Mouse (Mus musculus): ENCODE data around the gene Aloxe3. TPM values are rescaled to one million over a fixed set of nuclear protein-coding genes. Genes with fewer than 3 reads are reported as not detected.

The Aloxe3 gene
- polyA plus RNA-seq, 1 experiment, result not detected

DNA sequence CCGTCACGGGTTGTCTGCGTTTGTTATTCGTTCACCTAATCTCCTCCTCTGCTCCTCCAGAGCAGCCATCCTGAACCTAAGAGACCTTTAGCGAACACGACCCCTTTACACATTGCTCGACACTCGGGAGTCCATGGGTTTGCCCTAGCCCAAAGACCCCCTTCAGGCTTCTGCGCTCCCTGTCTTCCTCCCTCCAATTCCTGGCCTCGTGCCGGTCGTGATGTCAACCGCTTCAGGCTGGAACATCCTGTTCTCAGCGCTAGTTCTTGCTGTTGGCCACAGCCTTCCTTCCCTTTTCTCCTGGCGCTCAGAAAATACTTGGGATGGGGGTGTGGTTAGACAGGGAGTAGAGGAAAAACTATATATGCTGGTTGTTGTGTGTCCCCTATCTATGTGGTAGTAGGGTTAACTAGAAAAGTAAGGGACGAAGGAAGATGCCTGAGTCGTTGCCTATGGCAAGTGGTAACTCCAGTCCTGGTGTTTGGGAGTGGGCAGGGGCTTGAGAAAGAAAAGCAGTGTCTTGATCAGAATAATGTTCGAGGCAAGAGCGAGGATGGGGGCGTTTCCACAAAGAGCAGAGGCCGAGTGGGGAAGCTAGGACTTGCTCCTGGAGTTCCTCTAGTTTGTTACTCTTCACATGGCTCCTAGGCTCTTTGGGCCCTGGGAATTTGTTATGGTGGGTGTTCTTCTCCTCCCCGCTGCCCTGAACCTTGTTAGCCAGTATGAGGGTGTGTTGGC, 26.4 kb upstream of the Aloxe3 start:
- H3K4me3 ChIP-seq (ENCODE audit: insufficient read depth, low read depth, low read length), result peak overlapping the region; percentile 65
- peak overlapping the region; percentile 100 for H3K27ac ChIP-seq (replicated peaks; ENCODE audit: low read depth, low read length)
- peaks cover 6% of the 10 kb centered on the region for H3K4me1 ChIP-seq (ENCODE audit: control insufficient read depth, insufficient read depth, insufficient read length, low read length)

DNA sequence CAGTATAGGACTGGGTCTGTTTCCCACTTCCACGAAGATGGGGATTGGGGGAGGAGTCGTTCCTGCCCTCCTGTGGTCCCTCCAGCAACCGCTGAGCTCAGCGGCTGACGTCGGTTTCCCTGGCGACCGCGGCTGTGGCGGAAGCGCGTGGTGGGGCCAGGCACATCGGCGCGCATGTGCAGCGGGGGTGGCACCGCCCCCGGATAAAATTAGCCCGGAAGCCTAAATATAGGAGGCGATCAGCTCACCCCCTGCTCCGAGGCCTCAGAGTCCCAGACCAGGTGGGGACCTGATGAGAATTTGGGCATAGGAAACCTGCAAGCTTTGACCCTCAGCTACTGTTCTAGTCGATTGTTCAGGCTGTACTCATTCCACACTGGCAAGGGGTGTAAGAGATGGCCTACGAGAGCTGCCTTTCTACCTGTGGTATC, 25.8 kb upstream of the Aloxe3 start:
- Histone ChIP-seq H3K27ac (replicated peaks; ENCODE audit: low read depth, low read length) (peak overlapping the region; percentile 100), H3K4me3 (ENCODE audit: insufficient read depth, low read depth, low read length) (peak overlapping the region; percentile 65), H3K4me1 (ENCODE audit: control insufficient read depth, insufficient read depth, insufficient read length, low read length) (peaks cover 6% of the 10 kb centered on the region)

DNA sequence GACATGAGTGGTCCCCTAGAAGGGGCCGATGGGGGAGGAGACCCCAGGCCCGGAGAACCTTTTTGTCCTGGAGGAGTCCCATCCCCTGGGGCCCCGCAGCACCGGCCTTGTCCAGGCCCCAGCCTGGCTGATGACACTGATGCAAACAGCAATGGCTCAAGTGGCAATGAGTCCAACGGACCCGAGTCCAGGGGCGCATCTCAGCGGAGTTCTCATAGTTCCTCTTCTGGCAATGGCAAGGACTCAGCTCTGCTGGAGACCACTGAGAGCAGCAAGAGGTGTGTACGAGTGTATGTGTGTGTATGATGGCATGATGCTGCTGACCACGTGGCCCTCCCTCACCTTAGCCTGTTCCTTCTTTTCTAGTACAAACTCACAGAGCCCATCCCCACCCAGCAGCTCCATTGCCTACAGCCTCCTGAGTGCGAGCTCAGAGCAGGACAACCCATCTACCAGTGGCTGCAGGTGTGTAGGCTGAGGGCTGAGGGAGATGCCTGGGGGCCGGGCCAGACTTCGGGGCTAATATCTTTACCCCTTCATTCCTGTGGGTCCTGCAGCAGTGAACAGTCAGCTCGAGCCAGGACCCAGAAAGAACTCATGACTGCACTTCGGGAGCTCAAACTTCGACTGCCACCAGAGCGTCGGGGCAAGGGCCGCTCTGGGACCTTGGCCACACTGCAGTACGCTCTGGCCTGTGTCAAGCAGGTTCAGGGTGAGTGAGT, 24.9 kb upstream of the Aloxe3 start:
- Histone ChIP-seq H3K4me3 (ENCODE audit: insufficient read depth, low read depth, low read length) (0 out of 2 replicates have a peak overlapping the region, but pooled peaks have one; percentile 52), H3K4me1 (ENCODE audit: control insufficient read depth, insufficient read depth, insufficient read length, low read length) (peaks cover 6% of the 10 kb centered on the region), H3K27ac (replicated peaks; ENCODE audit: low read depth, low read length) (peak overlapping the region; percentile 91; the same call in 1 of the 2 replicates)

DNA sequence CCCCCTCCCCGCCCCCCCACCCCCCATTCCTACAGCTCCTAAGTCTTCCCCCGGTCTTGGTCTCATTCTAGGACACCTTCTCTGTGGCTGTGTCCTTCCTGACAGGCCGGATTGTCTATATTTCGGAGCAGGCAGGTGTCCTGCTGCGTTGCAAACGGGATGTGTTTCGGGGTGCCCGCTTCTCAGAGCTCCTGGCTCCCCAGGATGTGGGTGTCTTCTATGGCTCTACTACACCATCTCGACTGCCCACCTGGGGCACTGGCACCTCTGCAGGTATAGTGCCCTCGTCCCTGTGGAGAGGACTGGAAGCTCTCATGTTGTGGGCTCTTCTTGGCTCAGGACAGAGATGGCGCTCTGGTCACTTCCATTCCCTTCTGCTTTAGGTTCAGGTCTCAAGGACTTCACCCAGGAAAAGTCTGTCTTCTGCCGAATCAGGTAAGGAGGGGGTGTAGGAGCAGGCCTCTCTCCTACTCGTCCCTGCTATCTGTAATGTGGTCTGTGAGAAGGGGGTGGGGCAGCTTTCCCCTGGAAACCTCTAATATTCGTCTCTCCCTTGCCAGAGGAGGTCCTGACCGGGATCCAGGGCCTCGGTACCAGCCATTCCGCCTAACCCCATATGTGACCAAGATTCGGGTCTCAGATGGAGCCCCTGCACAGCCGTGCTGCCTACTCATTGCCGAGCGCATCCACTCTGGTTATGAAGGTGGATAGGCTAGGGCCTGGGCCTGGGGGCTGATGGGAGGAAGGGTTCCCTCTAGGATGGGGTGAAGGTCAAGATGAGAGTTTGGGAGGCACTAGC, 23.9 kb upstream of the Aloxe3 start:
- Histone ChIP-seq H3K4me3 (ENCODE audit: insufficient read depth, low read depth, low read length) (no peak overlapping the region), H3K4me1 (ENCODE audit: control insufficient read depth, insufficient read depth, insufficient read length, low read length) (peaks cover 6% of the 10 kb centered on the region), H3K27ac (replicated peaks; ENCODE audit: low read depth, low read length) (no peak overlapping the region)

DNA sequence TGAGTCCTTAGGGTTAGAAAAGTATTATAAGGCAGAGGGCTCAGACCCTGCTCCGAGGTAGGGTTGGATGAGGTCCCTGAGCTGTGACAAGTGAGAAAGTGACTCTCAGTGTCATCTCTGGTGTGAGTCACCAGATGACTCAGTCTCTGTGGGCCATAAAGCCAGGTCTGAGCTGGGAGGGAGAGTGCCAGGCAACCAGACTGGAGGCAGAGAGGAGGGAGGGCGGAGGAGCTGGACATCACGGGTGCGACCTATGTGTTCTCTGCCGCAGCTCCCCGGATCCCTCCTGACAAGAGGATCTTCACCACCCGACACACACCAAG, 23.3 kb upstream of the Aloxe3 start:
- Histone ChIP-seq H3K4me1 (ENCODE audit: control insufficient read depth, insufficient read depth, insufficient read length, low read length) (peaks cover 6% of the 10 kb centered on the region), H3K27ac (replicated peaks; ENCODE audit: low read depth, low read length) (no peak overlapping the region), H3K4me3 (ENCODE audit: insufficient read depth, low read depth, low read length) (no peak overlapping the region)

DNA sequence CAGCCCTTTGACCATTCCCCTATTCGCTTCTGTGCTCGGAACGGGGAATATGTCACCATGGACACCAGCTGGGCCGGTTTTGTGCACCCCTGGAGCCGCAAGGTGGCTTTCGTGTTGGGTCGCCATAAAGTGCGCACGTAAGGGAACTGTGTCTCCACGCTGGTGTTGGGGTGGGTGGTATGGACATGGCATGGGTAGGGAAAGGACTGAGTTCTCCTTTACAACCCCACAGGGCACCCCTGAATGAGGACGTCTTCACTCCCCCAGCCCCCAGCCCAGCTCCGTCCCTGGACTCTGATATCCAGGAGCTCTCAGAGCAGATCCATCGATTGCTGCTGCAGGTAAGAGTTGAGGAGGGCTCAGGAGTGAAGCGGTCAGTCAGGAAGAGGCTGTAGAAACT, 22.6 kb upstream of the Aloxe3 start:
- Histone ChIP-seq H3K27ac (replicated peaks; ENCODE audit: low read depth, low read length) (no peak overlapping the region), H3K4me3 (ENCODE audit: insufficient read depth, low read depth, low read length) (no peak overlapping the region), H3K4me1 (ENCODE audit: control insufficient read depth, insufficient read depth, insufficient read length, low read length) (peaks cover 4% of the 10 kb centered on the region)

DNA sequence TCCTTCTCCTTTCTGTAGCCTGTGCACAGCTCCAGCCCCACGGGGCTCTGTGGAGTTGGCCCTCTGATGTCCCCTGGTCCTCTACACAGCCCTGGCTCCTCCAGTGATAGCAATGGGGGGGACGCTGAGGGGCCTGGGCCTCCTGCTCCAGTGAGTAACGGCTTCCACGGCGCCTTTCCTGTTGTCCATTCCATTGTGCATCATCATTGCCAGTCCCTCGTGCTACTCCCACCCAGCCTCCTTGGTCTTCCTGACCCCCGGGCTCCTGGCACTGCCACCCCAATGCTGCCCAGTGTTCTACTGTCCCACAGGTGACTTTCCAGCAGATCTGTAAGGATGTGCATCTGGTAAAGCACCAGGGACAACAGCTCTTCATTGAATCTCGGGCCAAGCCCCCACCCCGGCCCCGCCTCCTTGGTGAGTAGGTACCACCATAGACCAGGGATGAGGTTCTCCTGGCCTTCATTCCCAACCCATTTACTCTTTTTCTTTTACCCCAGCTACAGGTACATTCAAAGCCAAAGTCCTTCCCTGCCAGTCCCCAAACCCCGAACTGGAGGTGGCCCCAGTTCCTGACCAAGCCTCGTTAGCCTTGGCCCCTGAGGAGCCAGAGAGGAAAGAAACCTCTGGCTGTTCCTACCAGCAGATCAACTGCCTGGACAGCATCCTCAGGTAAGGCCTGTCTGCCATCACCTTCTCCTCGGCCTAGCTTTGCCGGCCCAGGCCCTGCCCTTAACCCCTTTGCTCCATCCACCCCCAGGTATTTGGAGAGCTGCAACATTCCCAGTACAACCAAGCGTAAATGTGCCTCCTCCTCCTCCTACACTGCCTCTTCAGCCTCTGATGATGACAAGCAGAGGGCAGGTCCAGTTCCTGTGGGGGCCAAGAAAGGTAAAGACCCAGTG, 21.9 kb upstream of the Aloxe3 start:
- no peak overlapping the region for H3K4me3 ChIP-seq (ENCODE audit: insufficient read depth, low read depth, low read length)
- no peak overlapping the region for H3K27ac ChIP-seq (replicated peaks; ENCODE audit: low read depth, low read length)
- no peaks in the 10 kb centered on the region for H3K4me1 ChIP-seq (ENCODE audit: control insufficient read depth, insufficient read depth, insufficient read length, low read length)

DNA sequence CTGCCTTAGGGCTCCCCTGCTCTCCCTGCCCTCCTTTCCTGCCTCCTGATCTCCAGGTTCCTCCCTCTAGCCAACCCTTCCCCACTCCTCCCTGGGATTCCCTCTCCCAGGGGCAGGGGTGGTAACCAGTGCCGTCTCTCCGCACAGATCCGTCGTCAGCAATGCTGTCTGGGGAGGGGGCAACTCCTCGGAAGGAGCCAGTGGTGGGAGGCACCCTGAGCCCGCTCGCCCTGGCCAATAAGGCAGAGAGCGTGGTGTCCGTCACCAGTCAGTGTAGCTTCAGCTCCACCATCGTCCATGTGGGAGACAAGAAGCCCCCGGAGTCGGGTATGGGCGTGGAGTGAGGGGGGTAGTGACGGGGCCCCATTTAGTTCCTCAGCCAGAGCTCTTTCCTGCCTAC, 21.2 kb upstream of the Aloxe3 start:
- Histone ChIP-seq H3K4me1 (ENCODE audit: control insufficient read depth, insufficient read depth, insufficient read length, low read length) (no peaks in the 10 kb centered on the region), H3K27ac (replicated peaks; ENCODE audit: low read depth, low read length) (no peak overlapping the region), H3K4me3 (ENCODE audit: insufficient read depth, low read depth, low read length) (no peak overlapping the region)

DNA sequence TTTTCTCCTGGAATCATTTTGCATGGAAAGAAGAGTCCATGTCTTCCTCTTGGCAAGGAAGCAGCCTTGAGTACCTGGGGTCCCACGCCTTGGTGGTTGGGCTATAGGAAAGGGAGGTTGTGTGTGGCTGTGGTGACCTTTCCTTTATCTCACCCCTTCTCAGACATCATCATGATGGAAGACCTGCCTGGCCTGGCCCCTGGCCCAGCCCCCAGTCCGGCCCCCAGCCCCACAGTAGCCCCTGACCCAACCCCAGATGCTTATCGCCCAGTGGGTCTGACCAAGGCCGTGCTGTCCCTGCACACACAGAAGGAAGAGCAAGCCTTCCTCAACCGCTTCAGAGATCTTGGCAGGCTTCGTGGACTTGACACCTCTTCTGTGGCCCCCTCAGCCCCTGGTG, 20.5 kb upstream of the Aloxe3 start:
- Histone ChIP-seq H3K4me1 (ENCODE audit: control insufficient read depth, insufficient read depth, insufficient read length, low read length) (no peaks in the 10 kb centered on the region), H3K27ac (replicated peaks; ENCODE audit: low read depth, low read length) (no peak overlapping the region), H3K4me3 (ENCODE audit: insufficient read depth, low read depth, low read length) (no peak overlapping the region)

DNA sequence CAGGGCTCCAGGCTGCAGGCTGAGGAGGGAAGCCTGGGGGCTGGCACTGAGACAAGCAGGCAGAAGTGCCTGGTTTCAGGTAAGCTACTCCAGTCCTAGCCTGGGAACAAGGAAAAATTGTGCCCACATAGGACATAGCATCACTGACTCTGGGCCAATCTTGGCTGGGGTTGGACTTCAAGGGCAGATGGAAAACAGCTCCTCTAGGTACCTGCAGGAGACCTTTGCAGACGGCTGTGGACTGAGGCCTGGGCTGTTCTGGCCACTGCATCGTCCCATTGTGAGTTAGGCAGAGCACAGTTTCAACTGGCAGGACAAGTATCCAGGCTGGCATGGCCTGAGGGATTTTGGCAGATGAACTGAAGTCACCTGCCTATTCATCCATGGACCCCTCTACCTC, 19.9 kb upstream of the Aloxe3 start:
- H3K4me3 ChIP-seq (ENCODE audit: insufficient read depth, low read depth, low read length), result no peak overlapping the region
- no peaks in the 10 kb centered on the region for H3K4me1 ChIP-seq (ENCODE audit: control insufficient read depth, insufficient read depth, insufficient read length, low read length)
- no peak overlapping the region for H3K27ac ChIP-seq (replicated peaks; ENCODE audit: low read depth, low read length)

DNA sequence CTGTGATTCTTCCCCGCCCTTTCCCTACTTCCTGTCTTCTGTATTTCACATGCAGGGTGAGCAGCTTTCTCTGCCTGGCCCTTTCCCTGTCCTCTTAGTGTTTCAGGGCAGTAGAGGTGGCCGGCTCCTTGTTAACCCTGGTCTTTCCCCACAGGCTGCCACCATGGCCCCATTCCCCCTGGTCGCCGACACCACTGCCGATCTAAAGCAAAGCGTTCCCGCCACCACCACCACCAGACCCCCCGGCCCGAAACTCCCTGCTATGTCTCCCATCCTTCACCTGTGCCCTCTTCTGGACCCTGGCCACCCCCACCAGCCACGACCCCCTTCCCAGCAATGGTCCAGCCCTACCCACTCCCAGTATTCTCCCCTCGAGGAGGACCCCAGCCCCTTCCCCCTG, 19.4 kb upstream of the Aloxe3 start:
- Histone ChIP-seq H3K27ac (replicated peaks; ENCODE audit: low read depth, low read length) (no peak overlapping the region), H3K4me3 (ENCODE audit: insufficient read depth, low read depth, low read length) (no peak overlapping the region), H3K4me1 (ENCODE audit: control insufficient read depth, insufficient read depth, insufficient read length, low read length) (no peaks in the 10 kb centered on the region)

DNA sequence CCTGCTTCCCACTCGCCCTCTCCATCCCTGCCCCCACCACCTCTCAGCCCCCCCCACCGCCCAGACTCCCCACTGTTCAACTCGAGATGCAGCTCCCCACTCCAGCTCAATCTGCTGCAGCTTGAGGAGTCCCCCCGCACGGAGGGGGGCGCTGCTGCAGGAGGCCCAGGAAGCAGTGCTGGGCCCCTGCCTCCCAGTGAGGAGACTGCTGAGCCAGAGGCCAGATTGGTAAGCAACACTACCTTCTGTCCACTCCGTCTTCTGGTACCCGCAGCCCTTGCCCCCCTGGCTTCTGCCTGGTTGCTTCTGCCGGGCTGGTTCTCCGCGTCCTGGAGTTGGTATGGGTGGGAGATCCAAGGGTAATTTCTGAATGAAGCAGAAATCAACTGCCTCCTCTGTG, 18.9 kb upstream of the Aloxe3 start:
- Histone ChIP-seq H3K4me3 (ENCODE audit: insufficient read depth, low read depth, low read length) (no peak overlapping the region), H3K27ac (replicated peaks; ENCODE audit: low read depth, low read length) (no peak overlapping the region), H3K4me1 (ENCODE audit: control insufficient read depth, insufficient read depth, insufficient read length, low read length) (no peaks in the 10 kb centered on the region)

DNA sequence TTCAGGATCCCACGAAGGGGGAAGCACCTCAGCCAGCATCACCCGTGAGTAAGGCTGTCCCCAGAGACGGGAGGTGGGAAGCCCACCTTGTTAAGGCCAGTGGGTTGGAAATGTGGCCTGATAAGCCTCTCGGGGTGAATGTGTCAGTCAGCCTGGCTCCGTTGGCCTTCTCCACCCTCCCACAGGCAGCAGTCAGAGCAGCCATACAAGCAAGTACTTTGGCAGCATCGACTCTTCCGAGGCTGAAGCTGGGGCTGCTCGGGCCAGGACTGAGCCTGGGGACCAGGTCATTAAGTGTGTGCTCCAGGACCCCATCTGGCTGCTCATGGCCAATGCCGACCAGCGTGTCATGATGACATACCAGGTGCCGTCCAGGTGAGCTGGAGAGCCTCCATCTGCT, 18.0 kb upstream of the Aloxe3 start:
- Histone ChIP-seq H3K27ac (replicated peaks; ENCODE audit: low read depth, low read length) (no peak overlapping the region), H3K4me1 (ENCODE audit: control insufficient read depth, insufficient read depth, insufficient read length, low read length) (no peaks in the 10 kb centered on the region), H3K4me3 (ENCODE audit: insufficient read depth, low read depth, low read length) (no peak overlapping the region)

DNA sequence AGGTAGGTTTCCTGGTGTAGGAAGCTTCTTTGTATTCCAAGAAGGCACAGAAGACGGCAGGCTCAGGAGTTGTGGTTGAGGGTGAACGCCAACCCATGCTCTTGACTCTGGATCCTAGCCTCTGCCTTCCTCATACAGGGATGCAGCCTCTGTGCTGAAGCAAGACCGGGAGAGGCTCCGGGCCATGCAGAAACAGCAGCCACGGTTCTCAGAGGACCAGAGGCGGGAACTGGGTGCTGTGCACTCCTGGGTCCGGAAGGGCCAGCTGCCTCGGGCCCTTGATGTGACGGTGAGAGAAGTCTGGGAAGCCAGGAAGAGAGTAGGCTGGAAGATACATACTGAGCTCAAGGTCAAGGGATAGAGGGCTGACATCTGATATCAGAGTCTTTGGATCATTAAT, 17.5 kb upstream of the Aloxe3 start:
- H3K4me1 ChIP-seq (ENCODE audit: control insufficient read depth, insufficient read depth, insufficient read length, low read length), result no peaks in the 10 kb centered on the region

More for the DNA sequence above, 17.5 kb upstream of the Aloxe3 start:
- no peak overlapping the region for H3K27ac ChIP-seq (replicated peaks; ENCODE audit: low read depth, low read length)
- no peak overlapping the region for H3K4me3 ChIP-seq (ENCODE audit: insufficient read depth, low read depth, low read length)

Data from brown adipose tissue, adult 24 weeks (tissue).